Mouse (Mus musculus) heart, embryonic 13.5 days (tissue): ENCODE results near the gene Tnik. TPM values are rescaled to one million over a fixed set of nuclear protein-coding genes. Genes with fewer than 3 reads are reported as not detected.
A peak's percentile ranks its signal among the peaks of the same experiment; 100 is the strongest.

Experiments
- ATAC-seq: fragments of 200-750 bp; cut with Nextera tagmentation; 2 replicates; pipeline ENCODE4 v1.8.0; 2017; ENCODE audit warnings: moderate TSS enrichment; ENCODE audit not compliant: insufficient number of reproducible peaks, low FRiP score, low TSS enrichment; ENCODE audit errors: extremely low read depth
- H3K27ac ChIP-seq: fragments of 300-500 bp; sonication (generic); replicated peaks from 2 replicates; pipeline ENCODE4 v1.5.1; 2015; ENCODE audit warnings: moderate library complexity, mild to moderate bottlenecking, inconsistent platforms
- H3K27me3 ChIP-seq: fragments of 300-500 bp; sonication (generic); replicated peaks from 2 replicates; pipeline ENCODE4 v1.6.1; 2015; ENCODE audit warnings: mild to moderate bottlenecking, inconsistent platforms
- H3K36me3 ChIP-seq: fragments of 300-500 bp; sonication (generic); 2 replicates; pipeline ENCODE4 v1.6.1; 2015; ENCODE audit warnings: mild to moderate bottlenecking, inconsistent platforms
- H3K4me1 ChIP-seq: fragments of 300-500 bp; sonication (generic); 2 replicates; pipeline ENCODE4 v1.6.1; 2015; ENCODE audit warnings: inconsistent platforms
- H3K4me2 ChIP-seq: fragments of 300-500 bp; sonication (generic); 2 replicates; pipeline ENCODE4 v1.6.1; 2015; ENCODE audit warnings: inconsistent platforms, mild to moderate bottlenecking, moderate library complexity
- H3K4me3 ChIP-seq: fragments of 300-500 bp; sonication (generic); 2 replicates; pipeline ENCODE4 v1.5.1; 2015; ENCODE audit warnings: moderate library complexity, mild to moderate bottlenecking, inconsistent platforms
- H3K9ac ChIP-seq: fragments of 300-500 bp; sonication (generic); 2 replicates; pipeline ENCODE4 v1.6.1; 2015; ENCODE audit warnings: inconsistent platforms, mild to moderate bottlenecking, moderate library complexity
- H3K9me3 ChIP-seq: fragments of 300-500 bp; sonication (generic); 2 replicates; pipeline ENCODE4 v1.6.1; 2016; ENCODE audit warnings: inconsistent platforms
- WGBS: fragments of 180-500 bp; shearing (Covaris S2); methylation state at CpG from one replicate; pipeline ENCODE4 v1.1.7; 2015; ENCODE audit warnings: mixed read lengths; 5-methylcytosine and 5-hydroxymethylcytosine counted together
- polyA plus RNA-seq: library from polyadenylated mRNA; unstranded; fragments of >200 nt; fragmentation: Nextera tagmentation; extraction: Ambion mirVana; gene quantifications from 2 replicates; pipeline ENCODE4 v1.2.1, GENCODE M21; 2015

The Tnik gene
- polyA plus RNA-seq, 1 experiment from 2014 or later: 8.3 TPM

DNA sequence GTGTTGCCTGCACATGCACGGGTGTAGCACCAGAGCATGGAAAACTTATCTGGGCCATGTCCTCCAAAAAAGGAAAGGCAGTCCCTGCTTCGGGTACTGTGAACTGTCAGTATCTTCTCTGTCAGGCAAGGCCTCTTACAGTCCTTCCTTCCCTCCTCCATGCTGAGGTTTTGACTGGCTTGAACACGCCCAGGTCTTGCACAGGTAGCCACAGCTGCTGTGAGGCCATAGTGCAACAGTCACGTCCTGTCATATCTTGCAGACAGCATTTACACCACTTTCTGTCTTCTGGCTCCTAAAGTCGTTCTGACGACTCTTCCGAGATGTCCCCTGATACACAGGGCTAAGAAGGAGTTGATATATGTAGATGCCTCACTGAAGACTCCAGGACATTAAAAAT lies 28.8 kb upstream of the Tnik start:
- H3K9ac ChIP-seq: no peak overlapping the region
- no peak overlapping the region for H3K27ac ChIP-seq
- no peak for ATAC-seq
- H3K9me3 ChIP-seq: no peaks in the 10 kb centered on the region
- H3K27me3 ChIP-seq: no peaks in the 10 kb centered on the region
- no peaks in the 10 kb centered on the region for H3K36me3 ChIP-seq
- H3K4me2 ChIP-seq: no peak overlapping the region
- H3K4me1 ChIP-seq: peaks cover 13% of the 10 kb centered on the region
- WGBS: 55% methylated on average over 7 of the region's 7 CpGs
- H3K4me3 ChIP-seq: no peak overlapping the region

DNA sequence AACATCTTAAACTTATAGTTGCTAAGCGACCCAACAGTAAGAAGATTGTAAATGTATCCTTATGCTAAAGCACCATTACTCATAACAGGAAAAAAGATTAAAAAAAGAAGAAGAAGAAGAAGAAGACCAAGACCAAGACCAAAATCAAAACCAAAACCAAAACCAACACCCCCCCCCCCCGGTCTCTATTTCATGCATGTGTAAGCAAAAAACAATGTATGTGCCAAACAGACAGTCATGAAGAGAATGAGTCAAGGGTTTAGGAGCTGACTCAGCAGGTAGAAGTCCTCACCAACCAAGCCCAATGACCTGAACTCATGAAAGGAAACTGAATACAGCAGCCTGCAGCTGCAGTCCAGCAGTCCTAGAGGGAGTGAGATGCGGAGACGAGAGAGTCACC lies 26.3 kb upstream of the Tnik start:
- no peaks in the 10 kb centered on the region for H3K36me3 ChIP-seq
- H3K27ac ChIP-seq: no peak overlapping the region
- H3K4me2 ChIP-seq: no peak overlapping the region
- no peak overlapping the region for H3K9ac ChIP-seq
- no peak overlapping the region for H3K4me3 ChIP-seq
- no peaks in the 10 kb centered on the region for H3K27me3 ChIP-seq
- H3K9me3 ChIP-seq: no peaks in the 10 kb centered on the region
- no peak for ATAC-seq
- H3K4me1 ChIP-seq: no peaks in the 10 kb centered on the region
- 83% methylated on average over 4 of the region's 4 CpGs for WGBS

DNA sequence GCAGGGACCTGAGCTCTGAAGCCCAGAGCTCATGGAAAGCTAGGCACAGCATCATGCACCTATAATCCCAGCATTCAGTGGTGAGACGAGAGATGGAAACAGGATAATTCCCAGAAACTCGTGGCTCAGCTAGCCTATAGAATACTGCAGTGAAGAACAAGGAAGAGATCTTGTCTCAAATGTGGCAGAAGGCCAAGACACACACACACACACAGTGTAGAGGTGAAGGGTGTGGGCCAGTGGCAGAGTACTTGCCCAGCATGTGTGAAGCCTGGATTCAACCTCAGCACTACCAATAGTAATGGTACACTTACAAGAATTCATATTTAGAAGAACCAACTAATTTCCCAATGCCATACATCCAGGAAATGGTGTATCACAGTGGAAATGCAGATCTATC lies 24.9 kb upstream of the Tnik start:
- H3K4me3 ChIP-seq: no peak overlapping the region
- H3K4me1 ChIP-seq: no peaks in the 10 kb centered on the region
- no peaks in the 10 kb centered on the region for H3K9me3 ChIP-seq
- ATAC-seq: no peak
- no peak overlapping the region for H3K9ac ChIP-seq
- whole genome bisulfite sequencing: 57% methylated on average over 2 of the region's 2 CpGs
- no peaks in the 10 kb centered on the region for H3K36me3 ChIP-seq
- H3K27me3 ChIP-seq: no peaks in the 10 kb centered on the region
- H3K4me2 ChIP-seq: no peak overlapping the region
- no peak overlapping the region for H3K27ac ChIP-seq

DNA sequence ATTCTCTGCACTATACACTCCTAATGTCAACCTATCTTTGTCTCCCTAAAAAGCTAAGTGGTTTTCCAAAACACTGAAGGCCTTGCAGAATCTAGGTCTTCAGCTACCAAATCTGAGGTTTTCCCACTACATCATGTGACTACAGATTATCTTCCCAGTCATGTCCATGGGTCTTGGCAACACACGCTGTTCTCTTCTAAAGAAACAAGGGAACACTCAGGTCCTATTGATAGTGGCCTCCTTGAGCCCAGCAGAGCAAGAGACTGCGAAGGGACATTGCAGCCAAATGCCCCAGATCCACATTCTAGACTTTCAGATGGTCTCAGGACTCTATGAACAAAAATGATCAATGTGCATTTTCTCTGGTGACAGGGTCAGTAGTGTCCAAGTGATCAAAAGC lies 20.5 kb upstream of the Tnik start:
- Histone ChIP-seq H3K9me3 (no peaks in the 10 kb centered on the region), H3K27me3 (no peaks in the 10 kb centered on the region), H3K27ac (no peak overlapping the region), H3K9ac (no peak overlapping the region), H3K36me3 (no peaks in the 10 kb centered on the region), H3K4me3 (no peak overlapping the region), H3K4me2 (no peak overlapping the region), H3K4me1 (no peaks in the 10 kb centered on the region)
- ATAC-seq: no peak
- 59% methylated on average over 2 of the region's 2 CpGs for WGBS

DNA sequence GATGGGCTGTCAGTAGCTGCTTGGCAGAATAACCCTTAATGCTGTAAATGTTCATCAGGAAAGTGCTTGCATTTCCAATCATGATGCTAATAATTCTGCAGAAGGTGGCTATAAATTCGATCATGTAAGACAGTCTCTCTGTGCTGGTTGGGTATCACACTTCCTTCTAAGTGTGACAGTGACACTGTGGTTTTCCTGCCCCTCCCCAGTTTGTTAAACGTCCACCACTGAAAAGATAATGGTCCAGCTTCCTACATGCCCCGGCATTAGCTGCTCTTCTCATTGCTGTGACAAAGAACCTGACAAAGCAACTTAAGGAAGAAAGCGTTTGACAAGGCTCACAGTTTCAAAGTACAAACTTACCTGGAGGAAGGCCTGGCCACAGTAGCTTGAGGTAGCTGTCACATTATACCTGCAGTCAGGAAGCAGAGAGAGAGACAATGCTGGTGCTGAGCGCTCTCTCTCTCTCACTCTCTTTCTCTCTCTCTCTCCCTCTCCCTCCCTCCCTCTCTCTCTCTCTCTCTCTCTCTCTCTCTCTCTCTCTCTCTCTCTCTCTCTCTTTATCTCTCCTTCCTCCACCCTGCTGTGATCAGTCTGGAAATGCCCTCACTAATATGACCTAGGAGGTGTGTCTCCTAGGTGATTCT lies 18.6 kb upstream of the Tnik start:
- Histone ChIP-seq H3K4me3 (no peak overlapping the region), H3K4me1 (no peaks in the 10 kb centered on the region), H3K27ac (no peak overlapping the region), H3K36me3 (no peaks in the 10 kb centered on the region), H3K9me3 (no peaks in the 10 kb centered on the region), H3K27me3 (no peaks in the 10 kb centered on the region), H3K4me2 (no peak overlapping the region), H3K9ac (no peak overlapping the region)
- 56% methylated on average over 5 of the region's 5 CpGs for WGBS
- no peak for ATAC-seq

DNA sequence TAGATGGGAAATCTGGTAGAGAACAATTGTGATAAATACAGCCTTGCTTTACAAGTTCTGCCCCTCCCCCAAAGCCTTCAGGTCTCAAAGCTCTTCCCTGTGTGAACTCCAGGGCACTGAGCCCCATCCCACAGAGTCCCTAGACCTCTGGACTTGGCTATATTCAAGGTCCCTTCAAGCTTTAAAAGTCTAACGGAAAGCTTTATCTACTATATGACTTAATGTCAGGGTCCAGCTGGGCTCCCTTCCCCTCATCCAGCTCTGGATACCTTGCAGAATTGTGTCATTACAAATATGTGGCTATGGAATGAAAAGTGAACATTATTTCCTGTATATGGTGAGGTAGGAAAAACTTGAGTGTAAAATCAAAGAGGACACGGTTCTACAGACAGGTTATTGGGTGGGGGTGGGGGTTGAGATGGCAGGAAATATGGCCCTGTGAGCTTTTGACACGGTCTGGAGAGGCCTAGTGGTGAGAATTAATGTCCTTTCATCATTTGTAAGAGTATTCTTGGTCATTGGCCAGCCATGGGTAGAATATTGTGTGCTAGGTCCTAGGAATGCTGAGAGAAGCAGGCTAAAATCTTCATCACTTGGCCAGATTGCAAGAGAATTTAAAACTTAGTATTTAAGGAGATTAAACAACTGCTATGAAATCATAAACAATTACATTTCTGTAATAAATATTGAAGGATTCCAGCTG lies 14.6 kb upstream of the Tnik start:
- Histone ChIP-seq H3K9me3 (no peaks in the 10 kb centered on the region), H3K4me3 (no peak overlapping the region), H3K9ac (no peak overlapping the region), H3K4me1 (0 out of 2 replicates have a peak, but pooled peaks cover 2% of the 10 kb centered on the region), H3K27ac (no peak overlapping the region), H3K27me3 (no peaks in the 10 kb centered on the region), H3K36me3 (no peaks in the 10 kb centered on the region), H3K4me2 (no peak overlapping the region)
- no peak for ATAC-seq
- 55% methylated on average over 3 of the region's 3 CpGs for WGBS

DNA sequence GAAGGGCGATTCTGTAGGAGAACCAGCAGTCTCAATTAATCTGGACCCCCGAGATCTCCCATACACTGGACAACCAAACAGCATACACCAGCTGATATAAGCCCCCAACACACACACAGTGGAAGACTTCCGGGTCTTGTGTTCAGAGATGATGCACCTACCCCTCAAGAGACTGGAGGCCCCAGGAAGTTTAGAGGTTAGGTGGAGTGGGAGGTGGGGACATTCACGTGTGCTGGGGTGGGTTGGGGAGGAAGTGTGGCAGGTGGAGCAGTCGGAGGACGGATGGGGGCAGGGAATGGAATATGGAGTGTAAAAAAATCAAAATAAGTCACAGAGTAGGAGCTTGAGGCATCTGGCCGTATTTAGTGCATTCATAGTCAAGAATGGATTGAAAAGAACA lies 7.3 kb upstream of the Tnik start:
- 83% methylated on average over 7 of the region's 7 CpGs for WGBS
- no peaks in the 10 kb centered on the region for H3K36me3 ChIP-seq
- no peak for ATAC-seq
- H3K9me3 ChIP-seq: no peaks in the 10 kb centered on the region
- no peak overlapping the region for H3K27ac ChIP-seq
- H3K27me3 ChIP-seq: no peaks in the 10 kb centered on the region
- no peak overlapping the region for H3K4me3 ChIP-seq
- H3K4me1 ChIP-seq: 0 out of 2 replicates have a peak, but pooled peaks cover 2% of the 10 kb centered on the region
- no peak overlapping the region for H3K9ac ChIP-seq
- H3K4me2 ChIP-seq: no peak overlapping the region

DNA sequence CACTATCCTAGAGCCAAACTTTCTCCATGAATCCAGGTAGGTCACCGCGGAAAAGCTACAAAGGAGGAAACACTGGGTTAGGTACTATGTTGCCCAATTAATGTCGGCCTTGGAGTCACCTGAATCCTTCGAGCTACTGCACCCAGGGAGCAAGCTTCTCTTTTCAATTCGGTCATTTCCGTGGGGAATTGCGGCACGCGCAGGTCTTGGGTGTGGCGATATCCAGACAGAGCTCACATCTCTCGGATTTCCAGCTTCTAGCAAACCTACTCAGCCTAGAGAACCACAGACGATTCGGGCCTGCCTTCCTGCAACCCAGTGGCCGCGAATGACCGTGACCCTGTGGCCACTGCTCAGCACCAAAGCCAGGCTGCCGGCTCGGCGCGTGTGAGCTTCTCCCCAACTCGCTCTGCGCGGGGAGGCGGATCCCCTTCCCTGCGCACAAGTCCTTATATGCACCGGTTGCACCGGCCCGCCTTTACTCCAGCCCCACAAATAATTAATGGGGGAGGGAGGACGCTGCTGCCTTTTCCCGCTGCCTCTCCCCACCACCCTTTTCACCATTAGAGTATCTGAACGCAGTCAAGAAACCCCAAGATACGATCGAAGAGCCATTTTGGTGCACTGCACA lies 528 bp upstream of the Tnik start:
- no peaks in the 10 kb centered on the region for H3K36me3 ChIP-seq
- H3K27me3 ChIP-seq: no peaks in the 10 kb centered on the region
- peak overlapping the region; percentile 85 for H3K27ac ChIP-seq
- H3K4me2 ChIP-seq: peak overlapping the region; percentile 79
- ATAC-seq: 0 out of 2 replicates have a peak, but pooled peaks have one; percentile 38
- H3K9ac ChIP-seq: peak overlapping the region; percentile 92
- peaks cover 21% of the 10 kb centered on the region for H3K4me1 ChIP-seq
- no peaks in the 10 kb centered on the region for H3K9me3 ChIP-seq
- peak overlapping the region; percentile 86 for H3K4me3 ChIP-seq
- under 1% methylated on average over 33 of the region's 33 CpGs for WGBS

DNA sequence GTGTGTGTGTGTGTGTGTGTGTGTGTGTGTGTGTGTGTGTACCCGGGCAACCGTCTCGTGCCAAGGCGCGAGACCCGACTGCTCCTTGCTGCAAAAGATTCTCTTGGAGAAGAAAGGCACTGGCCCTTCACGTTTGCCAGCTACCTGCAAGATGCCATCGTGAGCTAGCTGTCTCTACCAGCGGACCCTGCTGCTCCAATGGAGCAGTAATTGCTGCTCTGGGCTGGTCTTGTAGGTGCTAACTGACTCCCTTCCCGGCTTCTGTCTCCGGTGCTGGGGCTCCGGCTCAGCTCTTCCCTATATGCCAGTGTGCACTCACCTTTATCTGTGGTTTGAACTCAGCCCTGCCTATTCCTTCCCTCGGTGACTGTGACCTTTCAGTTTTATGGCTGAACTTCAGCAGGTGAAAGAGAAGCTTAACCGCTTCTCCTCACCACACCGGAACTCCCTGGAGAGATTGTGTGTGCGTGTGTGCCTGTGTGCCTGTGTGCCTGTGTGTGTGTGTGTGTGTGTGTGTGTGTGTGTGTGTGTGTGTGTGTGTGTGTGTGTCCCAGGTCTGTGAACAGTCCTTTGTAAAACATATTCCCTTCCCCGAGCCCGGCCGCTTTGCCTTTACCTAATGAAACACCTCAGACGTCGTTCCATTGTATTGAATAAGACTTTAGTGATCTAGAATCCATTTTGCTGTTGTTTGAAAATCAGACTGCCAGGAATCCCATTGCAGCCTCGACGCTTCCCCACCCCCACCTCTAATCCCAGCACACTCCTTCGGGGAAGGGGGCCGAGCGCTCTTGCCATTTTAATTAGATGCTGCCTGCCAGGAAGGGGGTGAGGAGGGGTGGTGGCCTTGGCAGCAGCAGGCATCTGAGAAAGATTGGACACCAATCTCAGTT lies 1.2 kb downstream of the Tnik start:
- 5% methylated on average over 26 of the region's 26 CpGs for WGBS

DNA sequence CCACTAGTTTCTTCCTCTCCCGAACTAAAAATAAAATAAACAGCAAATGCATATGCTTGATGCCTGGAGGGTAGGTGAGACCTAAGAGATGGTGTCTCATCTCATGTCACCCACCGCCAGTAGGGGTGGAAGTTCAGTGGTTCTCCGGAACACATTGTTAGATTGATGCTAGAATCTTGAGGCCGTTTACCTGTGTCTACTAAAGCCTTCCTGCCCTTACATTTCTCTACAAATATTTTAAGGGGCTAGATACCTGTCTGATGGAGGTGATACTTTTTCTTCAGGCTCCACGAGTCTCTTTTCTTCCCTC lies 1.8 kb downstream of the Tnik start:
- H3K9me3 ChIP-seq: no peaks in the 10 kb centered on the region
- 0 out of 2 replicates have a peak overlapping the region, but pooled peaks have one; percentile 37 for H3K27ac ChIP-seq
- peak overlapping the region; percentile 79 for H3K4me2 ChIP-seq
- no peak for ATAC-seq
- 31% methylated on average over 5 of the region's 5 CpGs for WGBS
- H3K36me3 ChIP-seq: no peaks in the 10 kb centered on the region
- H3K4me1 ChIP-seq: peaks cover 21% of the 10 kb centered on the region
- peak overlapping the region; percentile 92 for H3K9ac ChIP-seq
- H3K4me3 ChIP-seq: peak overlapping the region; percentile 86
- no peaks in the 10 kb centered on the region for H3K27me3 ChIP-seq

More for the DNA sequence above, 1.2 kb downstream of the Tnik start:
- Histone ChIP-seq H3K4me1 (peaks cover 21% of the 10 kb centered on the region), H3K27me3 (no peaks in the 10 kb centered on the region), H3K9ac (peak overlapping the region; percentile 92), H3K4me2 (peak overlapping the region; percentile 79), H3K9me3 (no peaks in the 10 kb centered on the region), H3K4me3 (peak overlapping the region; percentile 86), H3K27ac (peak overlapping the region; percentile 85), H3K36me3 (no peaks in the 10 kb centered on the region)
- ATAC-seq: no peak

DNA sequence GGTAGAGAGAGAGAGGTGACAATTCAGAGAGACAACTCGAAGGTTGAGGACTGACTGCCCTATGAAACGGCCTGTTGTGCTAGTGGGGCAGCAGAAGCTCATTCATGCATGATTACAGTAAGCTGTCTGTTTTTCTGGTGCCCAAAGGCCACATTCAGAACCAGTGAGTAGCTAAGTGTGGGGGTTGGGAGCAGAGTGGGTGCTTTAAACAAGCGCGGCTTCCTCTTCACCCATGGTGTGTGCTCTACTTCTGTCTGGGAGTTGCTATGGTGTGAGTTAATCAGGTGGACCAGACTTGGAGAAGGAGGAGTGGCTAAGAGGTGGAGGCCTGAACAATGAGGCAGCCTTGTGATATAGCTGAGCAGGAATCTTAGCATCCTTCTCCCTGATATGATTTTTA lies 2.2 kb downstream of the Tnik start:
- no peaks in the 10 kb centered on the region for H3K9me3 ChIP-seq

More for the DNA sequence above, 2.2 kb downstream of the Tnik start:
- Histone ChIP-seq H3K4me2 (peak overlapping the region; percentile 79), H3K27ac (0 out of 2 replicates have a peak overlapping the region, but pooled peaks have one; percentile 37), H3K4me3 (peak overlapping the region; percentile 86), H3K4me1 (peaks cover 21% of the 10 kb centered on the region), H3K9ac (peak overlapping the region; percentile 92), H3K36me3 (no peaks in the 10 kb centered on the region), H3K27me3 (no peaks in the 10 kb centered on the region)
- no peak for ATAC-seq
- WGBS: 36% methylated on average over 4 of the region's 4 CpGs
